Comparison of ENCODE assay signal across 8 mouse cellular contexts in genomic region chr3:138906112-138906880, GRCm38 (mm10).
DNase-seq lines count a peak whose midpoint lies in the region; ATAC-seq lines count a peak whose summit lies in the region.

No protein-coding gene starts in this region.

- H3K27me3 ChIP-seq in embryonic facial prominence, embryonic 12.5 days: no peaks in the 10 kb centered on the region
- H3K27me3 ChIP-seq in heart, embryonic 12.5 days (replicated peaks): 0 out of 2 replicates have a peak, but pooled peaks cover 12% of the 10 kb centered on the region
- no peaks in the 10 kb centered on the region for H3K27me3 ChIP-seq in kidney, embryonic 14.5 days (ENCODE audit: control insufficient read depth, insufficient read depth, low read length)
- no peaks in the 10 kb centered on the region for H3K27me3 ChIP-seq in limb, embryonic 15.5 days
- no peaks in the 10 kb centered on the region for H3K27me3 ChIP-seq in neural tube, embryonic 12.5 days (replicated peaks)

- H3K4me2 ChIP-seq in embryonic facial prominence, embryonic 12.5 days (replicated peaks): no peak overlapping the region
- no peak overlapping the region; the same call in 1 of the 2 replicates for H3K4me2 ChIP-seq in heart, embryonic 12.5 days
- no peak overlapping the region for H3K4me2 ChIP-seq in kidney, embryonic 14.5 days (replicated peaks; ENCODE audit: low read depth, low read length)
- 0 out of 2 replicates have a peak overlapping the region, but pooled peaks have one; percentile 8 for H3K4me2 ChIP-seq in limb, embryonic 15.5 days
- no peak overlapping the region for H3K4me2 ChIP-seq in neural tube, embryonic 12.5 days (replicated peaks)

- peak; percentile 42 for ATAC-seq in embryonic facial prominence, embryonic 12.5 days (ENCODE audit: insufficient number of reproducible peaks, insufficient read depth, low FRiP score, low TSS enrichment)
- ATAC-seq in heart, embryonic 12.5 days (ENCODE audit: insufficient number of reproducible peaks, low FRiP score): no peak; the same call in 1 of the 2 replicates
- ATAC-seq in kidney, embryonic 14.5 days (ENCODE audit: low FRiP score, low TSS enrichment): peak; percentile 86
- ATAC-seq in limb, embryonic 15.5 days (ENCODE audit: insufficient number of reproducible peaks, low FRiP score, low TSS enrichment, low read depth): 0 out of 2 replicates have a peak, but pooled peaks have one; percentile 53
- ATAC-seq in neural tube, embryonic 12.5 days (ENCODE audit: low FRiP score, low read depth): peak; percentile 75

- H3K4me3 ChIP-seq in embryonic facial prominence, embryonic 12.5 days: no peak overlapping the region
- no peak overlapping the region for H3K4me3 ChIP-seq in heart, embryonic 12.5 days
- H3K4me3 ChIP-seq in kidney, embryonic 14.5 days (ENCODE audit: low read length): no peak overlapping the region
- H3K4me3 ChIP-seq in limb, embryonic 15.5 days: no peak overlapping the region
- no peak overlapping the region for H3K4me3 ChIP-seq in neural tube, embryonic 12.5 days

- peaks cover 9% of the 10 kb centered on the region for H3K4me1 ChIP-seq in embryonic facial prominence, embryonic 12.5 days
- peaks cover 8% of the 10 kb centered on the region; the same call in 1 of the 2 replicates for H3K4me1 ChIP-seq in heart, embryonic 12.5 days (replicated peaks)
- H3K4me1 ChIP-seq in kidney, embryonic 14.5 days (ENCODE audit: control insufficient read depth, insufficient read depth, low read length): no peaks in the 10 kb centered on the region
- peaks cover 17% of the 10 kb centered on the region for H3K4me1 ChIP-seq in limb, embryonic 15.5 days
- peaks cover 5% of the 10 kb centered on the region; the same call in 1 of the 2 replicates for H3K4me1 ChIP-seq in neural tube, embryonic 12.5 days

- peak; percentile 28 for DNase-seq in CD4-positive helper T cell, adult 2 months (ENCODE audit: low read depth, low spot score)
- DNase-seq in adrenal gland, postnatal 36 days: peak; percentile 71 to 76
- DNase-seq in thymus, postnatal 14 days: peak; percentile 55

- H3K9me3 ChIP-seq in embryonic facial prominence, embryonic 12.5 days: no peaks in the 10 kb centered on the region
- H3K9me3 ChIP-seq in heart, embryonic 12.5 days (replicated peaks): no peaks in the 10 kb centered on the region
- H3K9me3 ChIP-seq in kidney, embryonic 14.5 days (ENCODE audit: control insufficient read depth, low read length): no peaks in the 10 kb centered on the region
- no peaks in the 10 kb centered on the region for H3K9me3 ChIP-seq in limb, embryonic 15.5 days
- no peaks in the 10 kb centered on the region for H3K9me3 ChIP-seq in neural tube, embryonic 12.5 days

- H3K27ac ChIP-seq in embryonic facial prominence, embryonic 12.5 days: no peak overlapping the region
- peak overlapping the region; percentile 60; the same call in 1 of the 2 replicates for H3K27ac ChIP-seq in heart, embryonic 12.5 days (ENCODE audit: poor library complexity, severe bottlenecking)
- peak overlapping the region; percentile 10; the same call in 1 of the 2 replicates for H3K27ac ChIP-seq in kidney, embryonic 14.5 days (ENCODE audit: low read depth, low read length)
- H3K27ac ChIP-seq in limb, embryonic 15.5 days: peak overlapping the region; percentile 44
- no peak overlapping the region for H3K27ac ChIP-seq in neural tube, embryonic 12.5 days

- H3K36me3 ChIP-seq in embryonic facial prominence, embryonic 12.5 days: no peaks in the 10 kb centered on the region
- H3K36me3 ChIP-seq in heart, embryonic 12.5 days: no peaks in the 10 kb centered on the region; the same call in 1 of the 2 replicates
- no peaks in the 10 kb centered on the region for H3K36me3 ChIP-seq in kidney, embryonic 14.5 days (ENCODE audit: control insufficient read depth, insufficient read depth, low read length)
- H3K36me3 ChIP-seq in limb, embryonic 15.5 days: peaks cover 5% of the 10 kb centered on the region
- peaks cover 21% of the 10 kb centered on the region for H3K36me3 ChIP-seq in neural tube, embryonic 12.5 days

- 25% methylated on average over 17 of the region's 17 CpGs for WGBS in embryonic facial prominence, embryonic 12.5 days
- WGBS in heart, embryonic 12.5 days: 34% methylated on average over 17 of the region's 17 CpGs
- 36% methylated on average over 17 of the region's 17 CpGs for WGBS in kidney, embryonic 14.5 days
- 14% methylated on average over 17 of the region's 17 CpGs for WGBS in limb, embryonic 15.5 days
- 36% methylated on average over 17 of the region's 17 CpGs for WGBS in neural tube, embryonic 12.5 days

- H3K9ac ChIP-seq in embryonic facial prominence, embryonic 12.5 days: no peak overlapping the region
- no peak overlapping the region for H3K9ac ChIP-seq in heart, embryonic 12.5 days
- H3K9ac ChIP-seq in kidney, embryonic 14.5 days (ENCODE audit: low read depth, low read length): no peak overlapping the region
- no peak overlapping the region for H3K9ac ChIP-seq in limb, embryonic 15.5 days
- no peak overlapping the region for H3K9ac ChIP-seq in neural tube, embryonic 12.5 days

Comparison
In these comparisons a context has a peak if more than half of its experiments do, and no peak if none do; other contexts are left out.
1. H3K27ac ChIP-seq: peak in heart, embryonic 12.5 days (single experiment), kidney, embryonic 14.5 days (single experiment) and limb, embryonic 15.5 days (single experiment); none in embryonic facial prominence, embryonic 12.5 days (single experiment) and neural tube, embryonic 12.5 days (single experiment).
2. Peak in every context shown above with its lines, with median percentiles within 50 percentile points of each other: DNase-seq.